Mouse (Mus musculus) neural tube, embryonic 13.5 days (tissue): ENCODE measurements around the gene Klc3. TPM values are rescaled to one million over a fixed set of nuclear protein-coding genes. Genes with fewer than 3 reads are reported as not detected.

Experiments used
- ATAC-seq: fragments of 200-750 bp; cut with Nextera tagmentation; 2 replicates; pipeline ENCODE4 v1.8.0; 2017; ENCODE audit warnings: low read depth, mild to moderate bottlenecking, moderate TSS enrichment, moderate library complexity
- H3K27ac ChIP-seq: fragments of 300-500 bp; sonication (generic); replicated peaks from 2 replicates; pipeline ENCODE4 v1.5.1; 2015; ENCODE audit warnings: moderate library complexity, mild to moderate bottlenecking, inconsistent platforms
- H3K27me3 ChIP-seq: fragments of 300-500 bp; sonication (generic); 2 replicates; pipeline ENCODE4 v1.6.1; 2015; ENCODE audit warnings: mild to moderate bottlenecking, inconsistent platforms
- H3K36me3 ChIP-seq: fragments of 300-500 bp; sonication (generic); 2 replicates; pipeline ENCODE4 v1.6.1; 2015; ENCODE audit warnings: mild to moderate bottlenecking, inconsistent platforms
- H3K4me1 ChIP-seq: fragments of 300-500 bp; sonication (generic); replicated peaks from 2 replicates; pipeline ENCODE4 v1.6.1; 2015; ENCODE audit warnings: inconsistent platforms
- H3K4me2 ChIP-seq: fragments of 300-500 bp; sonication (generic); 2 replicates; pipeline ENCODE4 v1.6.1; 2015; ENCODE audit warnings: inconsistent platforms, mild to moderate bottlenecking, moderate library complexity
- H3K4me3 ChIP-seq: fragments of 300-500 bp; sonication (generic); 2 replicates; pipeline ENCODE4 v1.5.1; 2015; ENCODE audit warnings: mild to moderate bottlenecking, inconsistent platforms
- H3K9ac ChIP-seq: fragments of 300-500 bp; sonication (generic); 2 replicates; pipeline ENCODE4 v1.6.1; 2015; ENCODE audit warnings: moderate library complexity, mild to moderate bottlenecking, inconsistent platforms
- H3K9me3 ChIP-seq: fragments of 300-500 bp; sonication (generic); 2 replicates; pipeline ENCODE4 v1.6.1; 2016; ENCODE audit warnings: inconsistent platforms
- WGBS: fragments of 180-500 bp; shearing (Covaris S2); methylation state at CpG from one replicate; pipeline ENCODE4 v1.1.7; 2015; 5-methylcytosine and 5-hydroxymethylcytosine counted together
- polyA plus RNA-seq: library from polyadenylated mRNA; unstranded; fragments of >200 nt; fragmentation: Nextera tagmentation; extraction: Ambion mirVana; gene quantifications from 2 replicates; pipeline ENCODE4 v1.2.1, GENCODE M21; 2015

Klc3 gene
- polyA plus RNA-seq, 1 experiment from 2014 or later: 5.3 TPM

- no peaks in the 10 kb centered on the region for H3K4me1 ChIP-seq
- H3K27me3 ChIP-seq: no peaks in the 10 kb centered on the region
- 79% methylated on average over 18 of the region's 18 CpGs for WGBS
- ATAC-seq: no peak
- H3K27ac ChIP-seq: no peak overlapping the region
- no peak overlapping the region for H3K9ac ChIP-seq
- H3K9me3 ChIP-seq: no peaks in the 10 kb centered on the region
- no peak overlapping the region for H3K4me3 ChIP-seq
- H3K36me3 ChIP-seq: no peaks in the 10 kb centered on the region
- no peak overlapping the region for H3K4me2 ChIP-seq
Measured at GRCm38 (mm10) chr7:19375368-19375767, 28.5 kb downstream of the Klc3 start.

- Histone ChIP-seq H3K9me3 (no peaks in the 10 kb centered on the region), H3K36me3 (no peaks in the 10 kb centered on the region), H3K4me1 (peaks cover 5% of the 10 kb centered on the region), H3K9ac (no peak overlapping the region), H3K27ac (no peak overlapping the region), H3K27me3 (peaks cover 14% of the 10 kb centered on the region), H3K4me2 (no peak overlapping the region), H3K4me3 (no peak overlapping the region)
- ATAC-seq: no peak
- WGBS: 84% methylated on average over 2 of the region's 2 CpGs
Measured at GRCm38 (mm10) chr7:19373367-19373766, 30.5 kb downstream of the Klc3 start.

GRCm38 (mm10) chr7:19369823-19370425 lies 34.0 kb downstream of the Klc3 start:
- Histone ChIP-seq H3K36me3 (no peaks in the 10 kb centered on the region), H3K27ac (no peak overlapping the region), H3K9me3 (no peaks in the 10 kb centered on the region), H3K4me2 (peak overlapping the region; percentile 54), H3K9ac (peak overlapping the region; percentile 63), H3K4me1 (peaks cover 5% of the 10 kb centered on the region), H3K27me3 (peaks cover 15% of the 10 kb centered on the region), H3K4me3 (peak overlapping the region; percentile 35)
- ATAC-seq: peak; percentile 80
- 10% methylated on average over 46 of the region's 46 CpGs for WGBS

GRCm38 (mm10) chr7:19368380-19368779 lies 35.5 kb downstream of the Klc3 start:
- Histone ChIP-seq H3K27ac (no peak overlapping the region), H3K4me1 (peaks cover 9% of the 10 kb centered on the region), H3K4me2 (no peak overlapping the region), H3K4me3 (no peak overlapping the region), H3K36me3 (no peaks in the 10 kb centered on the region), H3K9me3 (no peaks in the 10 kb centered on the region), H3K9ac (no peak overlapping the region), H3K27me3 (peaks cover 15% of the 10 kb centered on the region)
- ATAC-seq: no peak
- WGBS: 18% methylated on average over 16 of the region's 16 CpGs

GRCm38 (mm10) chr7:19365376-19365775 lies 38.5 kb downstream of the Klc3 start:
- no peak overlapping the region for H3K4me3 ChIP-seq
- ATAC-seq: no peak
- no peak overlapping the region for H3K9ac ChIP-seq
- 83% methylated on average over 4 of the region's 4 CpGs for WGBS
- H3K4me2 ChIP-seq: no peak overlapping the region
- no peaks in the 10 kb centered on the region for H3K36me3 ChIP-seq
- peaks cover 28% of the 10 kb centered on the region for H3K4me1 ChIP-seq
- no peaks in the 10 kb centered on the region for H3K9me3 ChIP-seq
- no peak overlapping the region for H3K27ac ChIP-seq
- peaks cover 25% of the 10 kb centered on the region for H3K27me3 ChIP-seq

GRCm38 (mm10) chr7:19363881-19364280 lies 40.0 kb downstream of the Klc3 start:
- 3% methylated on average over 18 of the region's 18 CpGs for WGBS
- Histone ChIP-seq H3K4me3 (no peak overlapping the region), H3K27me3 (peaks cover 17% of the 10 kb centered on the region), H3K27ac (no peak overlapping the region), H3K9me3 (no peaks in the 10 kb centered on the region), H3K4me2 (no peak overlapping the region), H3K9ac (no peak overlapping the region), H3K4me1 (peaks cover 28% of the 10 kb centered on the region), H3K36me3 (no peaks in the 10 kb centered on the region)
- no peak for ATAC-seq

GRCm38 (mm10) chr7:19362276-19362675 lies 41.6 kb downstream of the Klc3 start:
- H3K4me3 ChIP-seq: no peak overlapping the region
- 0 out of 2 replicates have a peak overlapping the region, but pooled peaks have one; percentile 95 for H3K4me2 ChIP-seq
- no peak overlapping the region for H3K9ac ChIP-seq
- 40% methylated on average over 4 of the region's 4 CpGs for WGBS
- ATAC-seq: no peak
- peaks cover 41% of the 10 kb centered on the region for H3K4me1 ChIP-seq
- H3K27ac ChIP-seq: no peak overlapping the region
- H3K27me3 ChIP-seq: peaks cover 11% of the 10 kb centered on the region; the same call in 1 of the 2 replicates
- H3K36me3 ChIP-seq: peaks cover 8% of the 10 kb centered on the region
- no peaks in the 10 kb centered on the region for H3K9me3 ChIP-seq

GRCm38 (mm10) chr7:19361720-19362119 lies 42.2 kb downstream of the Klc3 start:
- H3K4me2 ChIP-seq: peak overlapping the region; percentile 95
- peak overlapping the region; percentile 70 for H3K9ac ChIP-seq
- H3K27ac ChIP-seq: no peak overlapping the region
- H3K4me3 ChIP-seq: peak overlapping the region; percentile 72
- H3K4me1 ChIP-seq: peaks cover 41% of the 10 kb centered on the region
- H3K9me3 ChIP-seq: no peaks in the 10 kb centered on the region
- ATAC-seq: no peak
- peaks cover 13% of the 10 kb centered on the region for H3K36me3 ChIP-seq
- WGBS: 12% methylated on average over 16 of the region's 16 CpGs
- peaks cover 11% of the 10 kb centered on the region; the same call in 1 of the 2 replicates for H3K27me3 ChIP-seq

- ATAC-seq: peak; percentile 55
- peaks cover 41% of the 10 kb centered on the region for H3K4me1 ChIP-seq
- peak overlapping the region; percentile 95 for H3K4me2 ChIP-seq
- H3K27ac ChIP-seq: no peak overlapping the region
- peaks cover 21% of the 10 kb centered on the region for H3K36me3 ChIP-seq
- peak overlapping the region; percentile 70 for H3K9ac ChIP-seq
- whole genome bisulfite sequencing: under 1% methylated on average over 27 of the region's 27 CpGs
- no peaks in the 10 kb centered on the region for H3K9me3 ChIP-seq
- peaks cover 11% of the 10 kb centered on the region; the same call in 1 of the 2 replicates for H3K27me3 ChIP-seq
- peak overlapping the region; percentile 72 for H3K4me3 ChIP-seq
Measured at GRCm38 (mm10) chr7:19360944-19361343, 43.0 kb downstream of the Klc3 start.

- H3K9me3 ChIP-seq: no peaks in the 10 kb centered on the region
- H3K4me1 ChIP-seq: peaks cover 41% of the 10 kb centered on the region
- peak overlapping the region; percentile 72 for H3K4me3 ChIP-seq
- H3K9ac ChIP-seq: peak overlapping the region; percentile 83
- under 1% methylated on average over 45 of the region's 45 CpGs for WGBS
- ATAC-seq: peak; percentile 78
- H3K27me3 ChIP-seq: peaks cover 11% of the 10 kb centered on the region; the same call in 1 of the 2 replicates
- no peak overlapping the region for H3K27ac ChIP-seq
- peaks cover 26% of the 10 kb centered on the region for H3K36me3 ChIP-seq
- peak overlapping the region; percentile 95 for H3K4me2 ChIP-seq
Measured at GRCm38 (mm10) chr7:19359892-19360641, 43.8 kb downstream of the Klc3 start.

GRCm38 (mm10) chr7:19359299-19359891 lies 44.5 kb downstream of the Klc3 start, which contains the start of the genes Cd3eap and Ppp1r13l:
Cd3eap (minus strand) TSS chr7:19359483.
Ppp1r13l (plus strand) TSS chr7:19359749.
- peak; percentile 77 for ATAC-seq
- Histone ChIP-seq H3K9me3 (no peaks in the 10 kb centered on the region), H3K9ac (peak within 1 kb of the TSS; percentile 83), H3K4me2 (peak within 1 kb of the TSS; percentile 95), H3K4me3 (peak within 1 kb of the TSS; percentile 72), H3K36me3 (peaks cover 32% of the 10 kb centered on the region), H3K27ac (0 out of 2 replicates have a peak within 1 kb of the TSS, but pooled peaks have one; percentile 11), H3K27me3 (peaks cover 11% of the 10 kb centered on the region; the same call in 1 of the 2 replicates), H3K4me1 (peaks cover 41% of the 10 kb centered on the region)
- under 1% methylated on average over 31 of the region's 31 CpGs for WGBS

- Histone ChIP-seq H3K36me3 (peaks cover 39% of the 10 kb centered on the region), H3K4me2 (peak overlapping the region; percentile 95), H3K27me3 (peaks cover 11% of the 10 kb centered on the region; the same call in 1 of the 2 replicates), H3K27ac (no peak overlapping the region), H3K4me3 (peak overlapping the region; percentile 72), H3K9ac (peak overlapping the region; percentile 83), H3K4me1 (peaks cover 37% of the 10 kb centered on the region), H3K9me3 (no peaks in the 10 kb centered on the region)
- WGBS: 21% methylated on average over 13 of the region's 13 CpGs
- ATAC-seq: no peak
Measured at GRCm38 (mm10) chr7:19358634-19359033, 45.3 kb downstream of the Klc3 start.
